Mouse (Mus musculus): ENCODE results near the gene Map4k3. TPM values are rescaled to one million over a fixed set of nuclear protein-coding genes. Genes with fewer than 3 reads are reported as not detected.

Gene Map4k3
- polyA plus RNA-seq, 1 experiment from 2014 or later: 13.8 TPM

DNA sequence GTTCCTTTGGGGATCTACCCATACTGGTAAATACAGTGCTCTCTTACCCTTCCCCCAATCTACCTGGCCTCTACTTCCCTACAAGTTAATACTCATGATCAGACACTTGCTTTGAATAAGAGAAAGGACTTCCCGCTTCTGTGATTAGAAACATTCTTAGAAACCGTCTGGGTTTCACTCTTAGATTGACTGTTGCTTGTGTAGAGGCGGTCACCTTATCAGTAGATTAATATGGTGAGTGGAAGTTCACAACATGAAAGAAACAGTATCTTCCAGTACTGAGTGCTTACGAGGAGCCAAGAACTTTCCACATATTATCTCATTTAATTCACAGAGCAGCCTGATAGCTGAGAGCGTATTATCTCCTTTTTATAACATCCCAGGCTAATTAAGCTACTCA, 1.5 kb upstream of the Map4k3 start:
- no peaks in the 10 kb centered on the region; the same call in 1 of the 2 replicates for H3K4me1 ChIP-seq (replicated peaks; ENCODE audit: control insufficient read depth, insufficient read depth, low read length)
- no peaks in the 10 kb centered on the region for H3K9me3 ChIP-seq (ENCODE audit: control insufficient read depth)
- H3K4me2 ChIP-seq (replicated peaks; ENCODE audit: low read depth): no peak overlapping the region
- no peaks in the 10 kb centered on the region for H3K36me3 ChIP-seq (ENCODE audit: control insufficient read depth, insufficient read depth)
- H3K27ac ChIP-seq (ENCODE audit: low read depth, low read length): no peak overlapping the region; the same call in 1 of the 2 replicates
- H3K27me3 ChIP-seq (replicated peaks; ENCODE audit: control insufficient read depth, insufficient read depth, low read length): no peaks in the 10 kb centered on the region
- H3K4me3 ChIP-seq (ENCODE audit: low read depth, low read length): no peak overlapping the region
- H3K9ac ChIP-seq (ENCODE audit: low read depth, low read length): no peak overlapping the region
- TF ChIP-seq CTCF (IDR thresholded peaks at IDR 0.05; ENCODE audit: low read depth): no peak
- ATAC-seq: no peak
- 42% methylated on average over 5 of the region's 5 CpGs for WGBS

GRCm38 (mm10) chr17:80729080-80729749, 930 bp upstream of the Map4k3 start:
- no peak for TF ChIP-seq CTCF (IDR thresholded peaks at IDR 0.05; ENCODE audit: low read depth)
- Histone ChIP-seq H3K9ac (ENCODE audit: low read depth, low read length) (no peak overlapping the region), H3K27me3 (replicated peaks; ENCODE audit: control insufficient read depth, insufficient read depth, low read length) (no peaks in the 10 kb centered on the region), H3K4me1 (replicated peaks; ENCODE audit: control insufficient read depth, insufficient read depth, low read length) (no peaks in the 10 kb centered on the region; the same call in 1 of the 2 replicates), H3K9me3 (ENCODE audit: control insufficient read depth) (no peaks in the 10 kb centered on the region), H3K27ac (ENCODE audit: low read depth, low read length) (peak overlapping the region; percentile 99; the same call in 1 of the 2 replicates), H3K36me3 (ENCODE audit: control insufficient read depth, insufficient read depth) (no peaks in the 10 kb centered on the region), H3K4me2 (replicated peaks; ENCODE audit: low read depth) (peak overlapping the region; percentile 75), H3K4me3 (ENCODE audit: low read depth, low read length) (peak overlapping the region; percentile 88; the same call in 1 of the 2 replicates)
- 16% methylated on average over 9 of the region's 9 CpGs for WGBS
- no peak for ATAC-seq

DNA sequence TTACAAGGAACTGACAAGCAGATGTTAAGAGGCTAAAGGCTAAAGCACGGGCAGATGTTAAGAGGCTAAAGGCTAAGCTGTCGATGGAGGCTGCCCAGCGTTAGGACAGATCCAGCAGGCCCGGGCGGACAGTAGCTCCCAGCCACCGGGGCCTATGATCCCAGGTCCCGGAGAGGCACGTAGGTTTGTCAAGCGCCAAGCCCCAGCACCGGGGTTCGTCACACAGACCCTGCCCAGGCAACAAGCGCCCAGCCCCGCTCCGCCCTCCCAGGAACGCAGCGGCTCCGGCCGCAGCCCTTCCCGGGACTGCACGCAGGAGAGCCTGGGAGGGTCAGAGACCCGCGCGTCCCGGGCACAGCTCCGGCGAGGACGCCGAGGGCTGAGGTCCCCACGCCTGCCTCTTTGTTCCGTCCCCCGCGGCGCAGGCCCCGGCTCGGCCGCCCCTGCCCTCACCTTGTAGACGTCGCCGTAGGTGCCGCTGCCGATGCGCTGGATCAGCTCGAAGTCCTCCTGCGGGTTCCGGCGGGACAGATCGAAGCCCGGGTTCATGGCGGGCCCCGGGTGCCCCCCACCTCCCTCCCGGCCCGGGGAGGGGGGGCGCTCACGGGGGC, 839 bp downstream of the Map4k3 start:
- Histone ChIP-seq H3K27me3 (replicated peaks; ENCODE audit: control insufficient read depth, insufficient read depth, low read length) (no peaks in the 10 kb centered on the region), H3K36me3 (ENCODE audit: control insufficient read depth, insufficient read depth) (no peaks in the 10 kb centered on the region), H3K9me3 (ENCODE audit: control insufficient read depth) (no peaks in the 10 kb centered on the region), H3K4me2 (replicated peaks; ENCODE audit: low read depth) (peak overlapping the region; percentile 75), H3K4me1 (replicated peaks; ENCODE audit: control insufficient read depth, insufficient read depth, low read length) (no peaks in the 10 kb centered on the region; the same call in 1 of the 2 replicates), H3K4me3 (ENCODE audit: low read depth, low read length) (peak overlapping the region; percentile 88), H3K27ac (ENCODE audit: low read depth, low read length) (peak overlapping the region; percentile 99), H3K9ac (ENCODE audit: low read depth, low read length) (peak overlapping the region; percentile 98)
- under 1% methylated on average over 50 of the region's 54 CpGs for WGBS
- peak; percentile 15 for ATAC-seq
- no peak for TF ChIP-seq CTCF (IDR thresholded peaks at IDR 0.05; ENCODE audit: low read depth)

DNA sequence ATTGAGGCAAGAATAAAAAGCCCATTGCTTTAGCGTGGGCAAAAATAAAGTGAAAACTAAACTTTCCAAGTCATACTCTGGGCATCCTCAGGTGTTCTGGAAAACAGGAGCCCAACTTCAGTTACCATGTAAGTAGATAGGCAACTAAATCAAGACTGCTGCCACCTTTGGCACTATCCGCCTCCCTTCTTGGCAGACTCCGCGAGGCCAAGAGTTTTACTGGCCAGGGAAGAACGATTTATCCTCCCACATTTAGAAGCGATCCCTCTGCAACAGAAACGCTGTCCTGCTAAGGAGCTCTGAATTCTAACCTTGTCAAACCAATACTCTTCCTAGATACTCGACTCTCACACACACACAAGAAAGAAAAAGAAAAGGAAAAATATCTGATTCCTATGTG, 1.5 kb downstream of the Map4k3 start:
- TF ChIP-seq CTCF (IDR thresholded peaks at IDR 0.05; ENCODE audit: low read depth): no peak
- ATAC-seq: no peak
- H3K27me3 ChIP-seq (replicated peaks; ENCODE audit: control insufficient read depth, insufficient read depth, low read length): no peaks in the 10 kb centered on the region

GRCm38 (mm10) chr17:80723092-80723491, 5.2 kb downstream of the Map4k3 start:
- Histone ChIP-seq H3K27ac (ENCODE audit: low read depth, low read length) (no peak overlapping the region), H3K4me1 (replicated peaks; ENCODE audit: control insufficient read depth, insufficient read depth, low read length) (0 out of 2 replicates have a peak, but pooled peaks cover 3% of the 10 kb centered on the region), H3K9ac (ENCODE audit: low read depth, low read length) (no peak overlapping the region), H3K4me3 (ENCODE audit: low read depth, low read length) (no peak overlapping the region), H3K36me3 (ENCODE audit: control insufficient read depth, insufficient read depth) (no peaks in the 10 kb centered on the region), H3K27me3 (replicated peaks; ENCODE audit: control insufficient read depth, insufficient read depth, low read length) (no peaks in the 10 kb centered on the region), H3K9me3 (ENCODE audit: control insufficient read depth) (no peaks in the 10 kb centered on the region), H3K4me2 (replicated peaks; ENCODE audit: low read depth) (no peak overlapping the region)
- peak; percentile 51 for TF ChIP-seq CTCF (IDR thresholded peaks at IDR 0.05; ENCODE audit: low read depth)
- 81% methylated on average over 6 of the region's 6 CpGs for WGBS
- ATAC-seq: no peak

More for the DNA sequence above, 1.5 kb downstream of the Map4k3 start:
- Histone ChIP-seq H3K9me3 (ENCODE audit: control insufficient read depth) (no peaks in the 10 kb centered on the region), H3K27ac (ENCODE audit: low read depth, low read length) (peak overlapping the region; percentile 99; the same call in 1 of the 2 replicates), H3K4me2 (replicated peaks; ENCODE audit: low read depth) (peak overlapping the region; percentile 75), H3K9ac (ENCODE audit: low read depth, low read length) (peak overlapping the region; percentile 98), H3K4me3 (ENCODE audit: low read depth, low read length) (peak overlapping the region; percentile 88), H3K36me3 (ENCODE audit: control insufficient read depth, insufficient read depth) (no peaks in the 10 kb centered on the region), H3K4me1 (replicated peaks; ENCODE audit: control insufficient read depth, insufficient read depth, low read length) (no peaks in the 10 kb centered on the region; the same call in 1 of the 2 replicates)
- WGBS: 6% methylated on average over 8 of the region's 8 CpGs

GRCm38 (mm10) chr17:80721670-80722069, 6.6 kb downstream of the Map4k3 start:
- no peak for TF ChIP-seq CTCF (IDR thresholded peaks at IDR 0.05; ENCODE audit: low read depth)
- H3K4me1 ChIP-seq (replicated peaks; ENCODE audit: control insufficient read depth, insufficient read depth, low read length): 0 out of 2 replicates have a peak, but pooled peaks cover 3% of the 10 kb centered on the region
- H3K9me3 ChIP-seq (ENCODE audit: control insufficient read depth): no peaks in the 10 kb centered on the region
- WGBS: 59% methylated on average over 7 of the region's 7 CpGs
- no peaks in the 10 kb centered on the region for H3K27me3 ChIP-seq (replicated peaks; ENCODE audit: control insufficient read depth, insufficient read depth, low read length)
- H3K36me3 ChIP-seq (ENCODE audit: control insufficient read depth, insufficient read depth): no peaks in the 10 kb centered on the region
- no peak for ATAC-seq
- H3K4me3 ChIP-seq (ENCODE audit: low read depth, low read length): no peak overlapping the region
- H3K27ac ChIP-seq (ENCODE audit: low read depth, low read length): no peak overlapping the region
- H3K4me2 ChIP-seq (replicated peaks; ENCODE audit: low read depth): no peak overlapping the region
- H3K9ac ChIP-seq (ENCODE audit: low read depth, low read length): no peak overlapping the region

Measured in intestine, postnatal 0 days (tissue).